Mouse (Mus musculus) naive thymus-derived CD4-positive, alpha-beta T cell, adult 2 months (primary cell): ENCODE data around the gene Mical3.
A peak's percentile ranks its signal among the peaks of the same experiment; 100 is the strongest.

Experiments
- DNase-seq: peaks from one replicate; pipeline ENCODE4 v3.0.0-alpha.2; 2011; ENCODE audit warnings: low read depth

The Mical3 gene

DNA sequence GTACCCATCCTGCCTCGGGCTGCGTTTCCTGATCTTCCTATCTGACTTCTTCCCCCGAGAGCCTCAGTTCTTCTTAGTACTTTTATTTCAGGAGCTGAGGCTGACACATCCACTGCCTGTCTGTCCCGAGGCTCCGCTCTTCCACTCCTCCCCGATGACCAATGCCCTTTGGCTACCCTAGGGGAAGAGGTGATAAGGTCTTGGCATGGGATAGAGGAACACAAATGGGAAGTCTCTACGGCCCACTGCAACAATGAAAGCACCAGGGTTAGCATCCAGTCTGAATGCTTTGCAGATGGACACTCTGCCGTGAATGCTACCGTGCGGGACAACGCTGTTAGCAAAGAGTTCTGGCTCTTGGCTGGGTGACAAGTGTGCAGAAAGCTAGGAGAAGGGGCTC lies 116.5 kb downstream of the Mical3 start:
- no peak for DNase-seq

DNA sequence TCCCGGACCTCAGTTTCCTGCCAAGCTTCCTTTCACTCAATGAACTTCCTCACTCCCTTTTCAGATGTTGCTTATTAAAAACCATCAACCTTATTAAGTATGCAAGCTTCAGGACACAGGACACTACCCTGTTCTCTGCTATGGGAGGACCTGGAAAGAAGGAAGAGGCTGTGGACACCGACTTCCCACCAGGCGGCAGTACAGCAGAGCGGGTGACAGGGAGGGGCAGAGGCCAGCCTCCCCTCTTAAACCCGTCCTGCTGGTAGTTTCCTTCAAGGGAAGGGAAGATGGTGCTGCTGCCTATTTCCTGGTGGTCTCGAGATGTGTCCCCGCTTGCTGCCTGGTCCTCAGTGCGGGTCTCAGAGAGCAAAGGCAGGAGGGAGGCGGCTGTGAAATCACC lies 117.0 kb downstream of the Mical3 start:
- DNase-seq, result peak; percentile 43

- no peak for DNase-seq
Measured at GRCm38 (mm10) chr6:121011709-121012108, 119.1 kb downstream of the Mical3 start.

DNA sequence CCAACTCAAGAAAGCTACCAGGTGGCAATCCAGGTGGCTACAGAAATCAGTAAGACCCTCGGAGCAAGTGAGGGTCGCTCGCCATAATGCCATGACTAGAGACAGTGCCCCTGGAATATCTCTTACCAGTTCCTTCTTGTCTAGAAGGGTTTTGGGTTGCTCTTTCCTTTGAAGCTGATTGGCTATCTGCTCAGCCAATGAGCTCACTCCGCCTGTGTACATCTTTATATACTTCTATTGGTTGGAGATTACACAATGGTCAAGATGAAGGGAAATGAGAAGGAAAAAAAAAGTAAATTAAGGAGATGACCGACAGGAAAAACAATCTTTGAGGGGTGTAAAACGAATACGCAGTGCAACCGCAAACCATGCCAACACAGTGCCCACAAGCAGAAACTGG lies 121.1 kb downstream of the Mical3 start:
- DNase-seq, result no peak

DNA sequence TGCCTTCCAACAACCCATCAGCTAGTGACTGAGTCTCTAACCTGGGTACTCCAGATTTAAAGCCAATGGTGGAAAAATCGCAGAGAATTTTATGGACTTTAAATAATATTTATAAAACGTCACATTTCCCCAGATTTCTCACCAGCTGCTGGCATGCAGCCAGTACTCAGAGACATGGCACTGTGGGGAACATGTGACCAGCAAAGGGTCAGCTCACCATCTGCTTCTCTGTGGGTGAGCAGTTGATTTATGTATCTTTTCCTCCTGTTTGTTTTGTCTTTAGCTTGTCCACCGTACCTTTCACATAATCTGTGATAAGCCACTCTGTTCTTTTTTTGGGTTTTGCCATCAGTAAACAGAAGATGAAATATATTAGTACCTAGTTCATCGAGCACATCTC lies 125.8 kb downstream of the Mical3 start:
- DNase-seq, result no peak

DNA sequence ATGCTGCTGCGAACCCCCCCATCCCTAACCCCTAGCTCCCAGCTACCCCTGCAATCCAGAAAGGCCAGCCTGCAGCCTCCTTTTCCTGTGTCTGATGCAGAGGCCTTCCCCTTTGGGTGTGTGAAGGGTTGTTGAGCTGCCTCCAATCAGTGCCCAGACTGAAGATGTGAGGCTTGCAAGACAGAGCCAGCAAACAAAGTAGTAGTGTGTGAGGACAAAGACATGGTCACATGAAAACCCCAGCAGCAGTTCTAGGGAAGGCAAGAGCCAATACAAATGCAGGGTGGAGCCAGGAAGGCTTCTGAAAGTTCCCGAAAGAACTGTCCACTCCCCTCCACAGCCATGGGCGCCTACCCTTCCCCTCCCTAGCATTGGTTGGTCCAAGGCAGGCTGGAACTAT lies 127.8 kb downstream of the Mical3 start:
- no peak for DNase-seq

DNA sequence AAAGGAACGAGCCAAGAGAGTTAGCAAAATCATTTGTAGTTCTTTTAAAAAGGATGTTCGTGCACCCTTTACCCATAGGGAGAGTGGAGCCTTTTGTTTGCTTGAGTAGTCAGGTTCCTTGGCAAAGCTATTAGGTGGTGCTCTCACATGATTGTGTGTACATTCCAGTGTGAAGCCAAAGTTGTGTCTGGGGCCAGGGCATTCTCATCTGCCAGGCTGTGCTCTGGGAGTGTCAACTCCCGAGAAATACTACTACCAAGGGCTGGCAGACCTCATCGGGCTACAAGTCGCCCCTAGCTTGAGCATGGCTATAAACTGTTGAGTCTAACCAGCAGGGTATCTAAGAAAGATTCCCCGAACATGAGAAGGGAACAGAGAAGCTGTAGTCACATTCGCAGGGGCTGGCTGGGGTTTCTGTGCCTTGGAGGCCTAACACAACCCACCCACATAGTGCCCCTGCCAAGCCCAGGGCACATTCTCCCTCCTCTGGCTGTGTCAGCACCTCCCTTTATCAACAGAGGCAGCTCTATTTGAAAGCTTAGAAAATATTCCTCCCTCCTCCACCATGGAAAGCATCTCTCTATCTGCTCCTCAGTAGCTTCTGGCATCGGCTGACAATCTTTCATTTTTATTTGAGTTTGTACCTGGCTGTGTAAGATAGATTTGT lies 130.8 kb downstream of the Mical3 start:
- DNase-seq, result no peak

GRCm38 (mm10) chr6:120999087-120999486 lies 131.7 kb downstream of the Mical3 start:
- DNase-seq, result no peak

- DNase-seq, result no peak
Measured at GRCm38 (mm10) chr6:120996607-120997006, 134.2 kb downstream of the Mical3 start.

GRCm38 (mm10) chr6:120995541-120995940 lies 135.3 kb downstream of the Mical3 start:
- no peak for DNase-seq

DNA sequence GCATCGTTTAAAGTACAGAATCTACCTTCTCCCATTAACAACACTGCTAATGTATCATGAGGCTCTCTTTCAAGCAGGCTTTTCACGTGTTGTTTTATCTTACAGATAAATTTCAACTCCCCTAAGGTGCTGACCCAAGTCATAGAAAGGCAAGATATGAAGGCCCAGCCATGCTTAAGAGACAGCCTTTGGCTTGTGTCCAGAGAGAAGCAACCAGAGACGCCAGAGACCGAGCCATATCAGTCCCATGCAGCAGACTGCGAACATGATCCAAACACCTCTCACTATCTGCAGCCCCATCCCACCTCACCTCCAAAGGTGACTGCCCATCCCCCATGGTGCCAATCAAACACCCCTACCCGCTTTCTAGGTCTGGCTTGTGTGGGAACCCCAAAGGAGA lies 138.9 kb downstream of the Mical3 start:
- DNase-seq, result no peak

DNA sequence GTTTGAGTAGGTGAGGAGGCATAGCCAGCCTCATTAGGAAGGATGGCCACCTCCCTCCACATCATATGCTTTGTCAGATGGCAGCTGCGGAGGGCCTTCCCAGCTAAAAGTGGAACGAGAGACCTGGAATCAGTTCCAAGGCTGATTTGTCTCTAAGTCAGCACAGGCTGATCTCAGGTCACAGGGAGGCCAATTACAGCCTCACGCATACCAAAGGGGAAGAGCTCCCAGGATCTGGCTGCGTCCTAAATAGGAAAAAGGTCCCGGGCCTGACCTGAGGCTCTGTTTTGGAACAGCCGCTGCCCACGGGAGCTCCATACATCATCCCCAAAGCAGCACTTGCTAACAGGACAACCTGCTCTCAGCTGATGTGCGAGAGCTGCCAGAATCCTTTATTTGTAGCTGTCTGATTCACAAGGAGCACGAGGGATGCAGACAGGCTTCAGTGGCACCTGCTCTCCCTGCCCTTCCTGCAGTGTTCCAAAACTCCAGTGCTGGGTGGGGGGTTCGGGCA lies 143.2 kb downstream of the Mical3 start:
- DNase-seq, result no peak

DNA sequence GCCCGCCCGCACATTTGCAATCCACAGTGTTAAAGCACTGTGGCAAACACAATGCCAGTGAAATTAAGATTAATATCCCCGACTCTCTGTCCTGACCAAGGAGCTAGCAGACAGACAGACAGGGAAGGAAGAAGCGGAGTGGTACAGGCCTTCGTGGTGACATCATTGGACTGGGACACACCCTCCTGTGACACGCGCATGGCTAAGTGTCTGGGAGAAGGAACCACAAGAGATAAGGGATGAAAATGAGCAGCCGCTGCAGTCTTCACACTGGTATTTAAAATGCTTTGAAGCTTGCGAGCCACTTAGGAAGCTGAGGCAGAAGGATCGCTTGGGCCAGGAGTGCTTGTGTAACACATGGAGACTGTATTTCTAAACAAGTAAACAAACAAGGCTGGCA lies 143.6 kb downstream of the Mical3 start:
- DNase-seq, result no peak

DNA sequence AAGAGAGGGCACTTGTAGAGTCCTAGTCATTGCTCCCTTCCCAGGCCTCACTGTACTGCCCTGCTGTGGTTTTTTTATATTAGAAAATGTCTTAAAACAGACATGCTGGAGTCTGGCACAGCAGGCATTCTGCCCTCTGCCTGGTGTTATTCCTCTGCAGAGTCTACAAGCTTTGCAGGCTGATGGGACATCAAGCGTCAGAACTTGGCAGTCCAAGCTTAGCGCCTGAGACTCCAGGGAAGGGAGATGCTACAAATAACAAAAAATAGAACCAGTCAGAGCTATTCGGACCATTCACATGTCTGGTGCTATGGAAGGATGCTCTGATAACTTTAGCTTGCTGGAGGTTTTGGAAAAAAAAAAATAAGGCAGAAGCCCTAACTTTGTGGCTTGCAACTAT lies 144.6 kb downstream of the Mical3 start:
- no peak for DNase-seq

DNA sequence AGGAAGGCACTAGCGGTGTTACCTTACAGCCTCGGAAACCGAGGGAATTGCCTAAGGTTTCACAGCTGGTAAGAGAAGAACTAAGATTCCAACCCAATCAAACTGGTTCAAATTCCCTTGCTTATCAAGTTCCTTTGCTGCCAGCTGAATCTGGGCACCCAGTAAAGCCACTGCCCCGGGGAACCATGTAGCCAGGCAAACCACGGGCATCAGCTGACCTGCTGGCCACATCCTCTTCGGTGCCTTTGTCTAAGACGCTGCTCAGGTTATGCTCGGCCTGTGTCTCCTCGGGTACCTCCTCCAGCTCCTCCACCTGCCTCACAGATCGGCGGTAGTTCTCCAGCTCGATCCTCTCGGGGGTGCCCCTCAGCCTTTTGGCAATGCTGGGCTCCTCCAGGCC lies 148.5 kb downstream of the Mical3 start:
- no peak for DNase-seq

- DNase-seq, result peak; percentile 21
Measured at GRCm38 (mm10) chr6:120981537-120981936, 149.3 kb downstream of the Mical3 start.

GRCm38 (mm10) chr6:120978019-120978621 lies 152.7 kb downstream of the Mical3 start:
- peak; percentile 57 for DNase-seq

- no peak for DNase-seq
Measured at GRCm38 (mm10) chr6:120976991-120977390, 153.8 kb downstream of the Mical3 start.

- DNase-seq, result no peak
Measured at GRCm38 (mm10) chr6:120976097-120976496, 154.7 kb downstream of the Mical3 start.

DNA sequence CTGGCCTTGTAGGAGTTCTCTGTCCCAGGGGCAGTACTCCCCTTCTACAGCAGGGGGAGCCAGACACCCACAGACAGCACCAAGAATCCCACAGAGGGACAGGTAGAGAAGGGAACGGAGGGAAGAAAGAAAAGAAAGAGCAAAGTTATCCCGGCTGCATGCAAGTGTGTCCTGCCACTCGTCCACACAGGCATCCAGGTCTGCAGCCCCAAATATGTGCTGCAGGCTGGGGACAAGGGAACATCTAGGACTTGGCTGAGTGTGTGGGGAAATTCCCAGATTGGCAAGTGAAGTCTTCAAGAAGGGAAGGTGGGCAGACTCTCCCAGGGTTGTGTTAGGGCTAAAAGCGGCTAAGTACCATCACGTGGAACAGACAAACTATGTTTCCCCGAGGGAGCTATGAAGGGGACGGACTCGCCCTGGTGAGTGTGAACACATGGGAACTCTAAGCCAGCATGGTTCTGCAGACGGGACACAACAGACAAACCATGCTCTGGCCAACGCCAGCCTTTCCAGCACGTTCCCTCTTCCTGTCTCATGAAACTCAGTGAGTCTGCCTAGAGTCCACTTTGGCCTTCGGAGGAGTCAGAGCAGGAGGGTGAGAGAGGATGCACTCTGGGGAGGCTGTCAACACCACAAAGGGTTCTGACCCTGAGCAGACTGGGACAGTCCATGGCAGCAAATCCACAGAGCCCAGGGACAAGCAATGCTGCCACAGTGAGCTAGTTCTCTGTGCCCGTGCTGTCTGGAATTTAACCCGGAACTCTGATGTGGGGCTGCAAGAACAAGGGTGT lies 158.8 kb downstream of the Mical3 start:
- DNase-seq, result peak; percentile 85

DNA sequence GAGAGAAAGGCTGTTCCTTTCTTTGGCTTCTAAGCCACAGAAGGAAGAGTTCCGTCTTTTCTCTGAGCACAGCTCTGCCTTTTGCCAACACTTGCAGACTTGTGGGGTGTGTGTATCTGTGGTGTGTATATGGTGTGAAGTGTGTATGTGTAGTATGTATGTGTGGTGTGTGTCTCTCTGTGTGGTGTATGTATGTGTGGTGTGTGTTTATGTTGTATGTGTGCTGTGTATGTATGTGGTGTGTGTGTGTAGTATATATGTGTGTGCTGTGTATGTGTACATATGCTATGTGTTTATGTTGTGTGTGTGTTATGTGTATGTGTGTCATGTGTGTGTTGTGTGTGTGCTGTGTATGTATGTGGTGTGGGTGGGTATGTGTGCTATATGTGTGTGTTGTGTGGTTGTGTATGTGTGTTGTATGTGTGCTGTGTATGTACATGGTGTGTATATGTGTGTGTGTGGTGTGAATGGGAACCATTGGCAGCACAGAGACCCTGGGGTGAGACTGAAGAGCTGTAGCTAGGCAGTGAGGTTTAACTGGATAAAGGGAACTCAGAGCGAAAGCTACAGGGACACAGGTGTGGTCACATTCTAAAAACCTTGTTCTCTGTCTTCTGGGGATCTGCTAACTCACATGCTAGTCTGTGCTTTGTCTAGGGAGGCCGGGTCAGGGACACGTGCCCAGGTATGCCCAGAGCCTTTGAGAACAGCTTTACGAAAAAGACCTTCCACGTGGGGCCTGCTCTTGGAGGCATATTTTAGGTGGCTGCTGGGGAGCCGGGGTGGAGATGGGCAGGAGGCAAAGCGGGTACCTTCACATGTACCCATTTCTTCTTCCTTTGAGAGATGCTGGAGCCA lies 159.6 kb downstream of the Mical3 start:
- peak; percentile 16 for DNase-seq

DNA sequence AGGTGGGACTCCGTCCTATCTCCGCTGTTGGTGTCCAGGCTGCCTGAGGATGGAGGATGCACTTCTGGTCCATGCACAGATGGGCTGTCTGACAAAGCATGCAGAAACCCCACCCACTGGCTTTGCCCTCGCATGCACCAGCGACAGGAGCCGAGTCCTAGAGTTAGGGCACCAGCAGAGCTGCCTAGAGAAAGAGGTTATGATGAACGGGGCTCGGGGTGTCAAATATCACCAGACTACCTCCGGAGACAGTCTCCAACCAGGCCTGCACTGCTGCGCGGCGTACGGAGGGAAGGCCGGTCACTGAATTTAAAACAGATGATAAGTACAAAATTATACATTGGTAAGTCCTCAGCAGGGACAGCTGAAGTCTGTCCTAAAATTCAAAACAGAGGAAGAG lies 165.0 kb downstream of the Mical3 start:
- DNase-seq, result no peak
